Mouse (Mus musculus) cerebellum, adult 2 months (tissue): Measurements from ENCODE around the gene Phlpp2. TPM values are rescaled to one million over a fixed set of nuclear protein-coding genes. Genes with fewer than 3 reads are reported as not detected.

Source experiments
- DNase-seq, 2 experiments: peaks; one replicate each; pipeline ENCODE4 v3.0.0; 2021
- H3K27ac ChIP-seq: fragments of 200-500 bp; 2 replicates; pipeline ENCODE4 v1.5.1; 2012; ENCODE audit warnings: low read length, control low read depth, inconsistent platforms; ENCODE audit not compliant: insufficient read depth
- H3K27me3 ChIP-seq: fragments of 200-500 bp; 2 replicates; pipeline ENCODE4 v1.6.1; 2012; ENCODE audit warnings: inconsistent platforms, mild to moderate bottlenecking, low read length, moderate library complexity; ENCODE audit not compliant: control insufficient read depth, insufficient read depth
- H3K4me1 ChIP-seq: fragments of 200-500 bp; 2 replicates; pipeline ENCODE4 v1.6.1; 2011; ENCODE audit warnings: low read length; ENCODE audit not compliant: control insufficient read depth, insufficient read depth
- H3K4me3 ChIP-seq: fragments of 200-500 bp; replicated peaks from 2 replicates; pipeline ENCODE3; 2011; ENCODE audit warnings: mild to moderate bottlenecking, low read depth, low read length, control low read depth; ENCODE audit not compliant: insufficient read depth
- CTCF ChIP-seq: fragments of 200-500 bp; IDR thresholded peaks from 2 replicates; pipeline ENCODE4 v1.5.1; 2011; ENCODE audit warnings: low read depth, mild to moderate bottlenecking, control low read depth, low read length, moderate library complexity, borderline replicate concordance; ENCODE audit not compliant: insufficient read depth
- POLR2A ChIP-seq: fragments of 200-500 bp; IDR thresholded peaks from 2 replicates; pipeline ENCODE4 v1.6.1; 2011; ENCODE audit warnings: low read length, control low read depth, borderline replicate concordance; ENCODE audit not compliant: insufficient read depth
- WGBS: fragments of 180-500 bp; shearing (Covaris S2); methylation state at CpG from one replicate; pipeline ENCODE4 v1.1.7; 2018; 5-methylcytosine and 5-hydroxymethylcytosine counted together
- polyA plus RNA-seq: library from polyadenylated mRNA; depleted of rRNA; stranded (reverse); fragments of >200 nt; gene quantifications from 2 replicates; pipeline ENCODE4 v1.2.3, GENCODE M21; 2012

Phlpp2 gene
- polyA plus RNA-seq, 1 experiment = 19.2 TPM

GRCm38 (mm10) chr8:109941606-109942360 lies 73.4 kb downstream of the Phlpp2 start:
- Histone ChIP-seq H3K27me3 (no peaks in the 10 kb centered on the region), H3K4me1 (no peaks in the 10 kb centered on the region), H3K4me3 (no peak overlapping the region), H3K27ac (no peak overlapping the region)
- peak in 1 of 2 experiments; percentile 15 for DNase-seq
- 71% methylated on average over 2 of the region's 2 CpGs for WGBS
- TF ChIP-seq CTCF (no peak), POLR2A (no peak)

- H3K27ac ChIP-seq = no peak overlapping the region
- 0 out of 2 replicates have a peak, but pooled peaks cover 3% of the 10 kb centered on the region for H3K4me1 ChIP-seq
- no peak overlapping the region for H3K4me3 ChIP-seq
- TF ChIP-seq POLR2A (no peak), CTCF (no peak)
- no peak for DNase-seq
- WGBS = 45% methylated on average over 9 of the region's 9 CpGs
- H3K27me3 ChIP-seq = no peaks in the 10 kb centered on the region
Observed at GRCm38 (mm10) chr8:109945153-109945632, 76.9 kb downstream of the Phlpp2 start.

GRCm38 (mm10) chr8:109945694-109946093 lies 77.4 kb downstream of the Phlpp2 start:
- TF ChIP-seq CTCF (no peak), POLR2A (no peak)
- no peak for DNase-seq
- Histone ChIP-seq H3K4me3 (no peak overlapping the region), H3K27me3 (no peaks in the 10 kb centered on the region), H3K4me1 (0 out of 2 replicates have a peak, but pooled peaks cover 3% of the 10 kb centered on the region), H3K27ac (no peak overlapping the region)
- 54% methylated on average over 7 of the region's 7 CpGs for WGBS

- Histone ChIP-seq H3K27me3 (no peaks in the 10 kb centered on the region), H3K4me3 (no peak overlapping the region), H3K4me1 (0 out of 2 replicates have a peak, but pooled peaks cover 3% of the 10 kb centered on the region), H3K27ac (no peak overlapping the region)
- WGBS = 90% methylated on average over 7 of the region's 7 CpGs
- TF ChIP-seq CTCF (no peak), POLR2A (no peak)
- no peak for DNase-seq
Observed at GRCm38 (mm10) chr8:109946272-109946671, 77.9 kb downstream of the Phlpp2 start.

GRCm38 (mm10) chr8:109947447-109948284 lies 79.3 kb downstream of the Phlpp2 start:
- Histone ChIP-seq H3K4me1 (0 out of 2 replicates have a peak, but pooled peaks cover 3% of the 10 kb centered on the region), H3K27ac (no peak overlapping the region), H3K27me3 (no peaks in the 10 kb centered on the region), H3K4me3 (peak overlapping the region; percentile 54)
- DNase-seq = peak; percentile 45 to 64
- TF ChIP-seq CTCF (peak; percentile 68), POLR2A (no peak)
- WGBS = 6% methylated on average over 26 of the region's 26 CpGs

GRCm38 (mm10) chr8:109948285-109948564 lies 79.9 kb downstream of the Phlpp2 start:
- Histone ChIP-seq H3K4me1 (0 out of 2 replicates have a peak, but pooled peaks cover 3% of the 10 kb centered on the region), H3K27me3 (no peaks in the 10 kb centered on the region), H3K4me3 (peak overlapping the region; percentile 54), H3K27ac (no peak overlapping the region)
- TF ChIP-seq POLR2A (no peak), CTCF (no peak)
- 11% methylated on average over 19 of the region's 19 CpGs for WGBS
- DNase-seq = peak in 1 of 2 experiments; percentile 48

- H3K4me3 ChIP-seq = no peak overlapping the region
- WGBS = 69% methylated on average over 7 of the region's 7 CpGs
- TF ChIP-seq POLR2A (no peak), CTCF (no peak)
- DNase-seq = no peak
- 0 out of 2 replicates have a peak, but pooled peaks cover 3% of the 10 kb centered on the region for H3K4me1 ChIP-seq
- no peaks in the 10 kb centered on the region for H3K27me3 ChIP-seq
- no peak overlapping the region for H3K27ac ChIP-seq
Observed at GRCm38 (mm10) chr8:109952171-109952570, 83.8 kb downstream of the Phlpp2 start.
